ENCODE assay signal across 18 mouse cellular contexts in the genomic region with DNA sequence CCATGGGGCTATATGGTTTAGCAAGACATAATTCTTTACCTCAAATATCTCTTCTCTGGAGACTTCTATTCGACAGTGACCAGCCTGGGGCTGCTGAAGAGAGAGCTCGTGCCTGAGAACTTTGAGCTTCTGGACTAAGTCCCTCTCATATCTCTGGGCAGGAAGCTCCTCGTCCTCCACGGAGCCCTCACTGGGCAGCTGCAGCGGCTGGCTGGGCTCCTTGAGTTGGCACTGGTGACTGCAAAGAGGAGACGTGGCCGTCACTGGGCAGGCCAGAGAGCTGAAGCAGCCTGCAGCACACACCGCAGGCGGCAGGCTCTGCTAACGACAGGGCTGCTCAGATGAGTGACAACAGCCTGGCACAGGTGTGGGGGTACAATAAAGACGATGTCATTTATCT.
"Had no signal": no experiment of that assay in that cellular context is flagged by ENCODE, and none has a peak within 500 bp of the region (broad histone marks: within the 10 kb centered on the region; RNA-seq: fewer than 3 reads in every experiment).

No protein-coding gene starts in this region.

- H3K27me3 ChIP-seq: kidney, embryonic 15.5 days; limb, embryonic 12.5 days; liver, embryonic 15.5 days; neural tube, embryonic 12.5 days; stomach, embryonic 15.5 days had no signal

- H3K4me3 ChIP-seq: kidney, embryonic 15.5 days; left cerebral cortex, adult 2 months; limb, embryonic 12.5 days; liver, embryonic 15.5 days; midbrain, embryonic 10.5 days; myocyte; neural tube, embryonic 12.5 days; stomach, embryonic 15.5 days had no signal

- H3K27ac ChIP-seq: kidney, embryonic 15.5 days; left cerebral cortex, adult 2 months; limb, embryonic 12.5 days; liver, embryonic 15.5 days; midbrain, embryonic 10.5 days; neural tube, embryonic 12.5 days; stomach, embryonic 15.5 days had no signal

- H3K4me2 ChIP-seq: kidney, embryonic 15.5 days; limb, embryonic 12.5 days; liver, embryonic 15.5 days; neural tube, embryonic 12.5 days; stomach, embryonic 15.5 days had no signal

- H3K9me3 ChIP-seq: kidney, embryonic 15.5 days; liver, embryonic 15.5 days; neural tube, embryonic 12.5 days; stomach, embryonic 15.5 days had no signal

- H3K9ac ChIP-seq: kidney, embryonic 15.5 days; limb, embryonic 12.5 days; liver, embryonic 15.5 days; neural tube, embryonic 12.5 days; stomach, embryonic 15.5 days had no signal

- DNase-seq: kidney, adult 18-20 months; kidney, postnatal 14 days; liver; lung, adult 2 months; lung, postnatal 4 days; midbrain, embryonic 14.5 days; right cerebral cortex, postnatal 4 days; thymus, adult 2 months; thymus, postnatal 36 days had no signal

- ATAC-seq: lung, postnatal 0 days had no signal

- H3K4me1 ChIP-seq: kidney, embryonic 15.5 days; limb, embryonic 12.5 days; liver, embryonic 15.5 days; midbrain, embryonic 10.5 days; neural tube, embryonic 12.5 days; stomach, embryonic 15.5 days had no signal
